Mouse (Mus musculus) neural tube, embryonic 14.5 days (tissue): ENCODE measurements around the gene Gm49601. TPM values are rescaled to one million over a fixed set of nuclear protein-coding genes. Genes with fewer than 3 reads are reported as not detected.
A peak's percentile ranks its signal among the peaks of the same experiment; 100 is the strongest.

Experiments used
- ATAC-seq: fragments of 200-750 bp; cut with Nextera tagmentation; 2 replicates; pipeline ENCODE4 v1.8.0; 2017; ENCODE audit warnings: low read depth, mild to moderate bottlenecking, moderate TSS enrichment, moderate library complexity
- H3K27ac ChIP-seq: fragments of 300-500 bp; sonication (generic); 2 replicates; pipeline ENCODE4 v1.5.1; 2014; ENCODE audit warnings: low read depth, mild to moderate bottlenecking, control low read depth, low read length, moderate library complexity, mixed read lengths
- H3K27me3 ChIP-seq: fragments of 300-500 bp; sonication (generic); 2 replicates; pipeline ENCODE4 v1.6.1; 2014; ENCODE audit warnings: low read length; ENCODE audit not compliant: control insufficient read depth, insufficient read depth
- H3K36me3 ChIP-seq: fragments of 300-500 bp; sonication (generic); 2 replicates; pipeline ENCODE4 v1.6.1; 2014; ENCODE audit warnings: low read length, mixed read lengths; ENCODE audit not compliant: control insufficient read depth, insufficient read depth
- H3K4me1 ChIP-seq: fragments of 300-500 bp; sonication (generic); 2 replicates; pipeline ENCODE4 v1.6.1; 2014; ENCODE audit warnings: low read length; ENCODE audit not compliant: control insufficient read depth, insufficient read depth
- H3K4me2 ChIP-seq: fragments of 300-500 bp; sonication (generic); 2 replicates; pipeline ENCODE4 v1.6.1; 2014; ENCODE audit warnings: mild to moderate bottlenecking, low read depth, low read length, control low read depth
- H3K4me3 ChIP-seq: fragments of 300-500 bp; sonication (generic); 2 replicates; pipeline ENCODE4 v1.5.1; 2014; ENCODE audit warnings: low read depth, low read length, control low read depth, mixed read lengths
- H3K9ac ChIP-seq: fragments of 300-500 bp; sonication (generic); replicated peaks from 2 replicates; pipeline ENCODE4 v1.6.1; 2014; ENCODE audit warnings: low read depth, mild to moderate bottlenecking, control low read depth, low read length, mixed read lengths
- H3K9me3 ChIP-seq: fragments of 300-500 bp; sonication (generic); 2 replicates; pipeline ENCODE4 v1.6.1; 2016; ENCODE audit warnings: low read length; ENCODE audit not compliant: control insufficient read depth
- WGBS: fragments of 180-500 bp; shearing (Covaris S2); extraction: QIAGEN DNeasy Blood & Tissue Kit; methylation state at CpG from one replicate; pipeline ENCODE4 v1.1.7; 2014; 5-methylcytosine and 5-hydroxymethylcytosine counted together
- polyA plus RNA-seq: library from polyadenylated mRNA; unstranded; fragments of >200 nt; fragmentation: Nextera tagmentation; extraction: Ambion mirVana; gene quantifications from 2 replicates; pipeline ENCODE4 v1.2.1, GENCODE M21; 2014

Gm49601 gene
- polyA plus RNA-seq = 8.3 and 10.7 TPM in 2 replicates

GRCm38 (mm10) chr16:18626376-18626878 is at the start of gene Gm49601:
Gene Gm49601, minus strand, starts transcription at chr16:18626427.
- Histone ChIP-seq H3K4me2 (peak within 1 kb of the TSS; percentile 68), H3K9me3 (no peaks in the 10 kb centered on the region), H3K36me3 (peaks cover 29% of the 10 kb centered on the region), H3K27ac (no peak within 1 kb of the TSS), H3K9ac (peak within 1 kb of the TSS; percentile 55), H3K27me3 (peaks cover 46% of the 10 kb centered on the region), H3K4me1 (peaks cover 21% of the 10 kb centered on the region), H3K4me3 (peak within 1 kb of the TSS; percentile 85)
- 0% methylated on average over 63 of the region's 65 CpGs for WGBS
- ATAC-seq = peak; percentile 26

GRCm38 (mm10) chr16:18673005-18673404 is 46.8 kb upstream of the Gm49601 start:
- H3K27ac ChIP-seq = no peak overlapping the region
- no peak overlapping the region for H3K9ac ChIP-seq
- no peak for ATAC-seq
- no peaks in the 10 kb centered on the region for H3K4me1 ChIP-seq
- 88% methylated on average over 3 of the region's 3 CpGs for WGBS
- H3K36me3 ChIP-seq = no peaks in the 10 kb centered on the region
- no peaks in the 10 kb centered on the region for H3K27me3 ChIP-seq
- H3K9me3 ChIP-seq = no peaks in the 10 kb centered on the region
- no peak overlapping the region for H3K4me3 ChIP-seq
- no peak overlapping the region for H3K4me2 ChIP-seq

GRCm38 (mm10) chr16:18672027-18672426 is 45.8 kb upstream of the Gm49601 start:
- no peak for ATAC-seq
- no peak overlapping the region for H3K27ac ChIP-seq
- H3K4me1 ChIP-seq = no peaks in the 10 kb centered on the region
- no peaks in the 10 kb centered on the region for H3K9me3 ChIP-seq
- H3K4me2 ChIP-seq = no peak overlapping the region
- no peak overlapping the region for H3K9ac ChIP-seq
- H3K27me3 ChIP-seq = no peaks in the 10 kb centered on the region
- 67% methylated on average over 5 of the region's 5 CpGs for WGBS
- no peaks in the 10 kb centered on the region for H3K36me3 ChIP-seq
- no peak overlapping the region for H3K4me3 ChIP-seq

GRCm38 (mm10) chr16:18669914-18670313 is 43.7 kb upstream of the Gm49601 start:
- Histone ChIP-seq H3K4me3 (no peak overlapping the region), H3K27ac (no peak overlapping the region), H3K9me3 (no peaks in the 10 kb centered on the region), H3K4me1 (no peaks in the 10 kb centered on the region), H3K4me2 (no peak overlapping the region), H3K9ac (no peak overlapping the region), H3K36me3 (no peaks in the 10 kb centered on the region), H3K27me3 (no peaks in the 10 kb centered on the region)
- no peak for ATAC-seq
- WGBS = 82% methylated on average over 6 of the region's 6 CpGs

- Histone ChIP-seq H3K4me2 (no peak overlapping the region), H3K4me1 (no peaks in the 10 kb centered on the region), H3K9me3 (no peaks in the 10 kb centered on the region; the same call in 1 of the 2 replicates), H3K9ac (no peak overlapping the region), H3K4me3 (no peak overlapping the region), H3K27ac (no peak overlapping the region), H3K36me3 (no peaks in the 10 kb centered on the region), H3K27me3 (no peaks in the 10 kb centered on the region)
- WGBS = 85% methylated on average over 4 of the region's 4 CpGs
- ATAC-seq = no peak
Measured at GRCm38 (mm10) chr16:18658597-18658996, 32.4 kb upstream of the Gm49601 start.

- no peaks in the 10 kb centered on the region for H3K27me3 ChIP-seq
- H3K4me1 ChIP-seq = no peaks in the 10 kb centered on the region
- H3K36me3 ChIP-seq = no peaks in the 10 kb centered on the region
- H3K4me2 ChIP-seq = no peak overlapping the region
- ATAC-seq = no peak
- no peak overlapping the region for H3K9ac ChIP-seq
- H3K9me3 ChIP-seq = no peaks in the 10 kb centered on the region; the same call in 1 of the 2 replicates
- no peak overlapping the region for H3K4me3 ChIP-seq
- 61% methylated on average over 5 of the region's 5 CpGs for WGBS
- no peak overlapping the region for H3K27ac ChIP-seq
Measured at GRCm38 (mm10) chr16:18655372-18656098, 29.3 kb upstream of the Gm49601 start.

- Histone ChIP-seq H3K27ac (no peak overlapping the region), H3K9ac (no peak overlapping the region), H3K27me3 (no peaks in the 10 kb centered on the region), H3K4me2 (no peak overlapping the region), H3K4me1 (no peaks in the 10 kb centered on the region), H3K9me3 (no peaks in the 10 kb centered on the region; the same call in 1 of the 2 replicates), H3K4me3 (no peak overlapping the region), H3K36me3 (no peaks in the 10 kb centered on the region)
- WGBS = 90% methylated on average over 6 of the region's 6 CpGs
- ATAC-seq = no peak
Measured at GRCm38 (mm10) chr16:18653290-18654160, 27.3 kb upstream of the Gm49601 start.

- no peak for ATAC-seq
- 72% methylated on average over 3 of the region's 3 CpGs for WGBS
- no peaks in the 10 kb centered on the region for H3K27me3 ChIP-seq
Measured at GRCm38 (mm10) chr16:18649126-18649525, 22.9 kb upstream of the Gm49601 start.

GRCm38 (mm10) chr16:18645329-18645728 is 19.1 kb upstream of the Gm49601 start:
- no peak for ATAC-seq
- no peak overlapping the region for H3K27ac ChIP-seq
- no peaks in the 10 kb centered on the region for H3K36me3 ChIP-seq
- WGBS = 74% methylated on average over 6 of the region's 6 CpGs
- H3K4me1 ChIP-seq = no peaks in the 10 kb centered on the region
- H3K9me3 ChIP-seq = no peaks in the 10 kb centered on the region
- H3K4me2 ChIP-seq = no peak overlapping the region
- no peak overlapping the region for H3K4me3 ChIP-seq
- no peaks in the 10 kb centered on the region for H3K27me3 ChIP-seq
- H3K9ac ChIP-seq = no peak overlapping the region

More at GRCm38 (mm10) chr16:18649126-18649525, 22.9 kb upstream of the Gm49601 start:
- Histone ChIP-seq H3K4me1 (no peaks in the 10 kb centered on the region), H3K4me3 (no peak overlapping the region), H3K9me3 (no peaks in the 10 kb centered on the region), H3K4me2 (no peak overlapping the region), H3K9ac (no peak overlapping the region), H3K27ac (no peak overlapping the region), H3K36me3 (no peaks in the 10 kb centered on the region)
